Mouse (Mus musculus): ENCODE measurements around the gene Col18a1. TPM values are rescaled to one million over a fixed set of nuclear protein-coding genes. Genes with fewer than 3 reads are reported as not detected.

Gene Col18a1
- polyA plus RNA-seq, 1 experiment from 2014 or later = 178 TPM

GRCm38 (mm10) chr10:77129637-77130410 lies 36.5 kb downstream of the Col18a1 start:
- Histone ChIP-seq H3K27ac (no peak overlapping the region), H3K4me1 (replicated peaks; ENCODE audit: insufficient read depth, low read length) (peaks cover 41% of the 10 kb centered on the region), H3K36me3 (ENCODE audit: insufficient read depth, low read length) (no peaks in the 10 kb centered on the region), H3K9me3 (replicated peaks; ENCODE audit: low read length) (no peaks in the 10 kb centered on the region), H3K9ac (ENCODE audit: low read depth, low read length) (no peak overlapping the region), H3K4me3 (replicated peaks; ENCODE audit: low read depth, low read length) (no peak overlapping the region), H3K4me2 (ENCODE audit: low read length) (no peak overlapping the region), H3K27me3 (ENCODE audit: insufficient read depth, low read length) (no peaks in the 10 kb centered on the region)
- DNase-seq (ENCODE audit: low spot score) (no peak), ATAC-seq (replicated peaks; ENCODE audit: low FRiP score, low read depth) (no peak)
- TF ChIP-seq CTCF (IDR thresholded peaks at IDR 0.05; ENCODE audit: low read depth) = no peak
- WGBS = 84% methylated on average over 6 of the region's 6 CpGs

GRCm38 (mm10) chr10:77127926-77128325 lies 38.4 kb downstream of the Col18a1 start:
- TF ChIP-seq CTCF (IDR thresholded peaks at IDR 0.05; ENCODE audit: low read depth) = peak; percentile 81
- no peaks in the 10 kb centered on the region for H3K27me3 ChIP-seq (ENCODE audit: insufficient read depth, low read length)
- ATAC-seq (replicated peaks; ENCODE audit: low FRiP score, low read depth) (peak; percentile 83), DNase-seq (ENCODE audit: low spot score) (peak; percentile 72)
- H3K36me3 ChIP-seq (ENCODE audit: insufficient read depth, low read length) = no peaks in the 10 kb centered on the region
- peaks cover 28% of the 10 kb centered on the region for H3K4me1 ChIP-seq (replicated peaks; ENCODE audit: insufficient read depth, low read length)
- H3K9ac ChIP-seq (ENCODE audit: low read depth, low read length) = no peak overlapping the region
- no peaks in the 10 kb centered on the region for H3K9me3 ChIP-seq (replicated peaks; ENCODE audit: low read length)
- no peak overlapping the region for H3K4me3 ChIP-seq (replicated peaks; ENCODE audit: low read depth, low read length)
- no peak overlapping the region for H3K4me2 ChIP-seq (ENCODE audit: low read length)
- peak overlapping the region; percentile 51; the same call in 1 of the 2 replicates for H3K27ac ChIP-seq
- WGBS = 41% methylated on average over 2 of the region's 2 CpGs

- Histone ChIP-seq H3K36me3 (ENCODE audit: insufficient read depth, low read length) (no peaks in the 10 kb centered on the region), H3K27ac (no peak overlapping the region), H3K9ac (ENCODE audit: low read depth, low read length) (no peak overlapping the region), H3K27me3 (ENCODE audit: insufficient read depth, low read length) (no peaks in the 10 kb centered on the region), H3K4me1 (replicated peaks; ENCODE audit: insufficient read depth, low read length) (peaks cover 29% of the 10 kb centered on the region), H3K4me3 (replicated peaks; ENCODE audit: low read depth, low read length) (no peak overlapping the region), H3K9me3 (replicated peaks; ENCODE audit: low read length) (no peaks in the 10 kb centered on the region), H3K4me2 (ENCODE audit: low read length) (no peak overlapping the region)
- 90% methylated on average over 2 of the region's 2 CpGs for WGBS
- DNase-seq (ENCODE audit: low spot score) = no peak
- no peak for ATAC-seq (replicated peaks; ENCODE audit: low FRiP score, low read depth)
- no peak for TF ChIP-seq CTCF (IDR thresholded peaks at IDR 0.05; ENCODE audit: low read depth)
Observed at GRCm38 (mm10) chr10:77126590-77126989, 39.8 kb downstream of the Col18a1 start.

DNA sequence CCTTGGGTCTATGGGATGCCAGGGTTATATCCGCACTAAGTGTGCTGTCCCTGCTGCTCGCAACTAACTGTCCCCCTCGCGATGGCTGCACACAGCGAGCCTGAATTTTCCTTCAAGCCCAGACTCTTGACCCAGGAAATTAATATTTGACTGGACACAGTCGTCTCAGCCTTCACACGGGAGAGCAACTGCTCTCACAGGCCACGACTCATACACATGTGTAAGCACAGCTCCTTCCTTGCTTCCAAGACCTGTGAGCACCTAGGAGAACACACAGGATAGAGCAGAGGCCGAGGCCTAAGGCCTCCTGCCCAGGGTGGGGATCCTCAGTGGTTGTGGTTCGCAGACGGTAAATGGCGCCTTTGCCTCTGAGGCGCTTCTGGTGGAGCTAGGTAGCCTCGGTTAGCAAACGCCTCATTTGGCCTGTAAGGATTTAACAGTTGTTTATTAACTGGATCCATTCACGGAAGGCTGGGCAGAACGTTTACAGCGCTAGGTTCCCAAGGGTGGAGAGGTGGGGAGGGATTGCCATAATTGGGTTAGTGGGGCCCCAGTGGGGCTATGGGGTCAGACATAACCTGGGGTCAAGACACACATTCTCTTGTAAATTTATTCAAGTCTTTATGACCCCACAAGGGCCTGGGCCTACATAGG lies 41.1 kb downstream of the Col18a1 start:
- DNase-seq (ENCODE audit: low spot score) = no peak

DNA sequence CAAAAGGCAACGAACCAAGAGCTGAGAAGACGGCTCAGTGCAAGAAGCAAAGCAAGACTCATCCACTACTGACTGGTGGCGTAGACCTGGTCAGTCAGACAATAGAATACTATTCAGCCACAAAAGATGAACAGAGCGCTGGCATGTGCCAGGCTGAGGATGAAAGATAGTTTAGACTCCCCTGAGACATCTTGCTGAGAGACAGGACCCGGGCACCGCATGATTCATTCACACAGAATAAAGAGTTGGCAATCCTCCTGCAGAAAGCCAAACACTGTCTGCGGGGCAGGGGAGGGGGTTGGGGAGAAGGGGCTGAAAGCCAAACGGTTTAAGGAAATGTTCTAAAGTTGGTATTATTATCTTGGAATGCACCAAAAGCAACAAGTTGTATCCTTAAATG lies 42.4 kb downstream of the Col18a1 start:
- no peak for TF ChIP-seq CTCF (IDR thresholded peaks at IDR 0.05; ENCODE audit: low read depth)
- no peak for ATAC-seq (replicated peaks; ENCODE audit: low FRiP score, low read depth)

More for the DNA sequence above, 41.1 kb downstream of the Col18a1 start:
- H3K4me3 ChIP-seq (replicated peaks; ENCODE audit: low read depth, low read length) = no peak overlapping the region
- 0 out of 2 replicates have a peak overlapping the region, but pooled peaks have one; percentile 19 for H3K9ac ChIP-seq (ENCODE audit: low read depth, low read length)
- TF ChIP-seq CTCF (IDR thresholded peaks at IDR 0.05; ENCODE audit: low read depth) = no peak
- H3K4me2 ChIP-seq (ENCODE audit: low read length) = no peak overlapping the region
- 57% methylated on average over 18 of the region's 18 CpGs for WGBS
- peak; percentile 49 for ATAC-seq (replicated peaks; ENCODE audit: low FRiP score, low read depth)
- no peaks in the 10 kb centered on the region for H3K27me3 ChIP-seq (ENCODE audit: insufficient read depth, low read length)
- H3K27ac ChIP-seq = peak overlapping the region; percentile 93
- H3K4me1 ChIP-seq (replicated peaks; ENCODE audit: insufficient read depth, low read length) = peaks cover 22% of the 10 kb centered on the region
- no peaks in the 10 kb centered on the region for H3K9me3 ChIP-seq (replicated peaks; ENCODE audit: low read length)
- no peaks in the 10 kb centered on the region for H3K36me3 ChIP-seq (ENCODE audit: insufficient read depth, low read length)

DNA sequence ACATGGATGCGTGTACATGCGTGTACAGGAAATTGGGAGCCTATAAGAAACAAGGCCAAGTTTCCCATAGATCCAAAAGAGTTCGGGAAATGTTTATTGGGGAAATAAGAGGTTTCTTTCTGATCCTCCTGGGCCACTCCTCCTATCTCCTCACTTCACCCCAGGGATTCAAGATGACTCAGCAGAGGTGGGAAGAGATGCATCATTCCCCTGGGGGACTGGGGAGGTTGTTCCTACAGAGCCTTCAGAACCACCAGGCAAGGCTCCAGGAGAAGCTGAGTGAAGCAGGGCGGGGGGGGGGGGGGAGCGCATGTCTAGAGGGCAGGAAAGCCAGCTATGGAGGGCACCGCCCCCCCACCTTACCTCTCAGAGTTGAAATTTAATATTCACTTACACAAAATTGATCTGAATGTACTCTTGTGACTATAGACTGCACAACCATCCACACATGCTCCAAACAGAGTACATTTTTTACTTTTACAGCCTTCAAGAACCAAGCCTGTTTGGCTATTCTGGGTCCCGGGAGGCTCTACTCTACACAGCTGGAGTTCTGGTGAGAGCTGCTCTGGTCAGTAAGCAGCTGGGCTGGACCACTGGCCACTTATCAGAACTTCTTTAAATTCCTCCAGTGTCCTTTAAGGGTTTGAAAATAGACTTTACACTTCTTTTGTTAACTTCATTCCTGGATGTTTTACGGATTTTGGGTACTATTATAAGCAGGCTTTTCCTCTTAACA lies 44.9 kb downstream of the Col18a1 start:
- ATAC-seq (replicated peaks; ENCODE audit: low FRiP score, low read depth) (no peak), DNase-seq (ENCODE audit: low spot score) (no peak)
- Histone ChIP-seq H3K4me2 (ENCODE audit: low read length) (no peak overlapping the region), H3K9me3 (replicated peaks; ENCODE audit: low read length) (no peaks in the 10 kb centered on the region), H3K9ac (ENCODE audit: low read depth, low read length) (no peak overlapping the region), H3K27me3 (ENCODE audit: insufficient read depth, low read length) (no peaks in the 10 kb centered on the region), H3K4me1 (replicated peaks; ENCODE audit: insufficient read depth, low read length) (peaks cover 40% of the 10 kb centered on the region), H3K27ac (0 out of 2 replicates have a peak overlapping the region, but pooled peaks have one; percentile 19), H3K36me3 (ENCODE audit: insufficient read depth, low read length) (no peaks in the 10 kb centered on the region), H3K4me3 (replicated peaks; ENCODE audit: low read depth, low read length) (no peak overlapping the region)
- TF ChIP-seq CTCF (IDR thresholded peaks at IDR 0.05; ENCODE audit: low read depth) = no peak
- WGBS = 84% methylated on average over 8 of the region's 8 CpGs

More for the DNA sequence above, 42.4 kb downstream of the Col18a1 start:
- no peak for DNase-seq (ENCODE audit: low spot score)
- WGBS = 67% methylated on average over 8 of the region's 8 CpGs
- no peak overlapping the region for H3K4me3 ChIP-seq (replicated peaks; ENCODE audit: low read depth, low read length)
- H3K36me3 ChIP-seq (ENCODE audit: insufficient read depth, low read length) = no peaks in the 10 kb centered on the region
- H3K9me3 ChIP-seq (replicated peaks; ENCODE audit: low read length) = no peaks in the 10 kb centered on the region
- H3K27me3 ChIP-seq (ENCODE audit: insufficient read depth, low read length) = no peaks in the 10 kb centered on the region
- no peak overlapping the region for H3K9ac ChIP-seq (ENCODE audit: low read depth, low read length)
- no peak overlapping the region; the same call in 1 of the 2 replicates for H3K4me2 ChIP-seq (ENCODE audit: low read length)
- H3K4me1 ChIP-seq (replicated peaks; ENCODE audit: insufficient read depth, low read length) = peaks cover 25% of the 10 kb centered on the region
- peak overlapping the region; percentile 93; the same call in 1 of the 2 replicates for H3K27ac ChIP-seq
